Mouse (Mus musculus): ENCODE data around the gene Trmt44.
"Not testable (repeated sequence)": the region's sequence is repeated elsewhere in the genome, so short reads cannot be mapped to it uniquely, and the experiment has no call there.

Trmt44 gene

DNA sequence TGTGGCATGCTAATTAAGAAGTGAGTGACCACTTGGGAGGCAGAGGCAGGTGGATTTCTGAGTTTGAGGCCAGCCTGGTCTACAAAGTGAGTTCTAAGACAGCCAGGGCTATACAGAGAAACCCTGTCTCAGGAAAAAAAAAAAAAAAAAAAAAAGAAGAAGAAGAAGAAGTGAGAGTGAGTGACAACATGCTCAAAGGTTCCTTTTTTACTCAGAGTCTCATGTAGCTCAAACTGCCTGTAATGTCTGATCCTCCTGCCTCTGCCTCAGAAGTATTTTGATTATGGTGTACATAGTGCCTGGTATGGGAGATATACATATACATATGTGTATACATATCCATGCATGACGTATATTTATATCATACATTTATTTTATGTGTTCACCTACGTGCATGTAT is 9.4 kb upstream of the Trmt44 start:
- DNase-seq: not testable (repeated sequence)

DNA sequence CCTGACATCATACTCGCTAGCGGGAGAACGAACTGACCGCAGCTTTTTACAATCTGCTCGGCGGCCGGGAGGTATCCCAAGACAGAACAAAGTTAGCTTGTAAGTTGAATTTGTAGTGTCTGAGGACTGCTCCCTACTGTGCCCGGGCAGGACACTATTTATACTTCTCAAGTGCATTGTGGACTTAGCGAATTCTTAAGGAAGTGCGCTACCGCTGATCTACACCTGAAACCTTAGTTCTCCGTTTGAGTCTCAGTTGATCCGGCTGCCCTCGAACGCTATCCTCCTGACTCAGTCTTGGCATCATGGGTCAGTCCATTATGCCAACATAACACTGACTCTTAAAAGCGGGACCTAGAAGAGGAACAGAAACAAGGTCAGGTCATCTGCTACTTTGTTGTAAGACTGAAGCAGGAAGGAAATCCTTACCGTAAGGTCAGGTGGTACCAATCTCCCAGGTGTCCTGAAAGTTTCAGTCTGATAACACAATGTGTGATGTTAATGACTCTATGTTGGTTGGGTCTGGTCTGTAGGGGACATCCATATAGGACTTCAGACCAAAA is 8.4 kb upstream of the Trmt44 start:
- no peak for DNase-seq

DNA sequence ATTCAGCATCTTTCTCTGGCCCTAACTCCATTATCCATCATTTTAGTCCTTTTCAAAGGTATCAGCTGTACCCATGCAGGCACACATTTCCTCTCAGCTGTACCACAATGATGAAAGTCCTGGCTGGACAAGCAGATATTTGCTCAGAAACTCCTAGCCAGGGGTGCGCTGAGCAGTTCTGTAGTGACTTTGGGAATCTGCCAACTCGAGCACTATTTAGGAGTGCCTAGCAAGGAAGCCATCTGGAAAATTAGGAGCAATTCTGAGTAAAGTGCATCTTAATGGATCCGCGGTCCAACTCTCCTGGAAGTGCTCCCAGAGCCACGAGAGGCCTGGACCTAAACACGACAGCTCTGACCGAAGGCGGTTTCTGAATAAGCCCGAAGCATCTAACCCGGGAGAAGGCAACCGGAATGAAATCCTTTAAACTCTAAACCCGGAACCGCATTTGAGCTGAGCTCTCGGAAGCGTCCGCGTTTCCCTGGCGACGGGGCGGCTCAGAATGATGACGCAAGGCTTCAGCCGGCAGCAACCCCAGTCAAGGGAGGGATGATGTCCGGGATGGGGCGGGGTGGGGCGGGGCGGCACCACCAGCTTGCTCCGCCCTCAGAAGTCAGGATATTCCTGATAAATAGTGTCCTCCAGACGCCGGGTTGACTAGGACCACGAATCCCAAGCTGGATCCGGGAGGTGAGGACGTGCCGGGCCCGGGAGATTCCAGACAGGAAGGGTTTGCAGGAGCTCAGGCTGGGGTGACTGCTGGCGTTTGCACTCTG is 7.8 kb upstream of the Trmt44 start, which contains the start of gene Acox3:
TSS of gene Acox3 (plus strand) at position 596 of the 776 bp plus-strand sequence.
- peak; percentile 97 to 98 for DNase-seq

DNA sequence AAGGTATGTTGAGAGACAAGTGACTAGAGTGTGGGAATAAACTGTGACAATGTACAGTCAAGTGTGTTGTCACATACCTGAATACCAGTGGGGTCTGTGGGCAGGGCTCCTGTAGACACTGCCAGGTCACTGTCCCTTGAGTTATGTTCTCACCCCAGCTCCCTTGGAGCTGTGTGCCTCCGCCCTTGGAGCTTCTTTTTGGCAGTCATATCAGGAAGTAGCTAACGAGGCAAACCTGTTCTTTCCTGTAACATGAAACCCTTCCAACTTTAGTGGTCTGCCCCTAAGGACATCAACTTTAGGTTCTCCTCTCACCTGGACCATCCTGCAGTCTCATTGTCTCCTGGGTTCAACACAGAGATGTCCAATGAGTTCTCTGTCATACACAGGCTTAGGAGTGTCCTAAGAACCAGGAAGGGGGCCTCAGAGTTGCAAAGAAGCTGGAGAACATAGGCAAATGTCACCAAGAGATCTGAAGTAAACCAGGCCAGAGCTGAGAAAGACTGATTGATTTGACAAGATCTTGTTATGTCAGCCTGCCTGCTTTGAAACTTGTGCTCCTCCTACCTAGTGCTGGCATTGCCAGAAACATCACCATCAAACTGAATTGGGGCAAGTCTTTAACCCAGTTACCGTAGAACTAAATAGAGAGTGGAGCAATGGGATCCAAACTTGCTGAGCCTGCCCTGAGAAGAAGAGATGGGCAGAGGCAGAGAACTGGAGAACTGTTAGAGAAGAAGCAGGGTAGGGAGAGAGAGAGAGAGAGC is 5.5 kb upstream of the Trmt44 start:
- DNase-seq: no peak

DNA sequence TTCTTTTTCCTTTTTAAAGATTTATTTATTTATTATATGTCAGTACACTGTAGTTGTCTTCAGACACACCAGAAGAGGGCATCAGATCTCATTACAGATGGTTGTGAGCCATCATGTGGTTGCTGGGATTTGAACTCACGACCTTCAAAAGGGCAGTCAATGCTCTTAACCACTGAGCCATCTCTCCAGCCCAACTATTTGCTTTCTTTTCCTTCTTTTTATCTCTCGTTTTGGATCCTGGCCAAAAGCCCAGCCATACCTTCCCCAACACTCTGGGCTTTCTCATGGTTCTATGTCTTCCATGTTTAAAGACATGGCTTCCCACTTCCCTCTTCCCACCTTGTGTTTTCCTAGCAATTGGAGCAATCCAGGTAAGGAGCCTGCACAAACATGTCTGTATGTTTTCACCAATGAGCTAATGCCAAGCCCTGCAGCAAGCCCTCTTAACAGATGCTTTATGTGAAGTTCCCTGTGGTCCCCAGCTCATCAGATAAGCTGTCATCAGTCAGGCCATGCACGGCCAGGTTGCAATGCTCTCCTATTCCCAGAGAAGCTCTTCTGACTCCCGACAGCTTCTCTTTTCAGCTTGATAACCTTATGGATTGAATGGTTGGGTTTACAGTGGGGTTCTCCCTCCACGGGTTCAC is 4.5 kb upstream of the Trmt44 start:
- no peak for DNase-seq

DNA sequence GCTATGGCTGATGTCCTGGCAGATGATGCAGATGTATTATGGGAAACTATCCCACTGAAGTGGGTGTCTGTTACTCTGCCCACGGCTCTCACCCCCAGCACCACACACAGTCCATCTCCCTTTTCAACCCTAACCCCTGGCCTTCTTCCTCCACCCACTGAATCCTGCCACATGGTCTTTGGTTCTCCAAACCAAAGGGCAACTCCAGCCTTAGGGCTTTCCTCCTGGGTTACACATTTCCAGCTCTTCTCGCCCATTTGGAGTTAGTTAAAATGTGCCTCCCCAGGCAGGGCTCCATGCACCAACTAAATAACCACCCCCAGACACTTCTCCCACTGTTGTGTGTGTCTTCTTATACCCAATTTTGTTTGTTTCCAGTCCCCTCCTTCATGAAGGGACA is 3.5 kb upstream of the Trmt44 start:
- DNase-seq: peak; percentile 47 to 59

DNA sequence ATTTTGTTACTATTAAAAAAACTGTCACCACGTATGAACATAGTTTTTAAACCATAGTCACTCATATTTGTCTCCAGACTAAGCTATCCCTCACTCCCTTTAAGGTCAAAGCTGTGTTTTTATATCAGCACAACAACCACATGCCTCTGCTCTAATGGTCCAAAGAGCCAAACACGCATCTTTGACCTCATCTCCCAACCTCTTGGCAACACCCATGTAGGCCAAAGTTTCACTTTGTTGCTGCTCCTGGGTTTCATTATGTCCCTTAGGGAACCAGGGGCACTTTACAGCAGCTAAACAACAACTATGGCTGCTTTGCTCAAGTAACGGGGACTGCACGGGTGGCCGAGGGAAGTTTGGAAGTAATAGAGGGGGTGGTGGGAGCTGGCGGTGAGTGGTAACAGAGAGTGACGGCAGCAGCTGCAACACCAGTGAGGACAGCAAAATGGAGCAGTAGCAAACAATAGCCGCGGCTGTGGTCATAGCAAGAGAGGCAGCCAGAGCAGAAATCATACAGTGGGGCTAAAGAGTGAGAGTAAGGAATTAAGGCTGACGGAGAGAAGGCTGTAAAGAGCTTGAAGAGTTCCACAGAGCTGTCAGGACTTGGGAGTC is 1.6 kb upstream of the Trmt44 start:
- DNase-seq: peak in 1 of 2 experiments; percentile 63

DNA sequence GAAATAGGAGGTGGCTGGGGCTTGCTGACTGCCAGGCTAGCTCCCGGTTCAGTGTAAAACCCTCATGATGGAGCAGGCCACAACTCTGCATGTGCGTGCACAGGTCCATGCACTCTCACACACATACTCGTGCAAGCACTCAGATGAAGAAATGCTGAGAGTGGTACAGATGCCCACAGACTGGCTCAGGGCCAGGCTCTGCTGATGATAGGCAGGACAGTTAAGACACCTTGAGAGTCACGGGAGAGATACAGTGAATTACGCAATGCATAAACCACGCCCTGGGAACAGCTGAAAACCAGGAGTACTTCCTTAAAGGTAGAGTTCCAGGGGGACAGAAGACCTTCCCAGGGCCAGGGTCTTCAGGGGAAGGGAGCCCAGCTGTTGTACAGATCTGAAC is 3.3 kb downstream of the Trmt44 start:
- no peak for DNase-seq

DNA sequence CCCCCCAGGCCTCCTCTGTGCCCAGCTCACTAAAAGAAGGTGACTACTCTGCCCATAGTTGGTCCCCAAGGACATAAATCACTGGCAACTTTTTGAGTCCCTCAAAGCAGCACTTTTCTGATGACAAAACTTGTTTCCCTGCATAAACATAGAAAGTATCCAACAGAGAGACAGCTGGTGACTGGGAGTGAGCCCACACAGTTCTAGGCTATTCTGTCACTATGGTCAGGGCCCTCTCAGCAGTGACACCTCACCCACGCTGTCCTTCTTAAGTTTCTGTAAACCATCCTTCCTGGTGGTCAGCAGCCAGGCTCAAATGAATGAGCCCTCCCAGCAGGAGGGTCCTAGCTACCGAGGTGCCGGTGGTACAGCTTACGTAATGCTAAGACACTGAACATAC is 8.2 kb downstream of the Trmt44 start:
- DNase-seq: no peak

DNA sequence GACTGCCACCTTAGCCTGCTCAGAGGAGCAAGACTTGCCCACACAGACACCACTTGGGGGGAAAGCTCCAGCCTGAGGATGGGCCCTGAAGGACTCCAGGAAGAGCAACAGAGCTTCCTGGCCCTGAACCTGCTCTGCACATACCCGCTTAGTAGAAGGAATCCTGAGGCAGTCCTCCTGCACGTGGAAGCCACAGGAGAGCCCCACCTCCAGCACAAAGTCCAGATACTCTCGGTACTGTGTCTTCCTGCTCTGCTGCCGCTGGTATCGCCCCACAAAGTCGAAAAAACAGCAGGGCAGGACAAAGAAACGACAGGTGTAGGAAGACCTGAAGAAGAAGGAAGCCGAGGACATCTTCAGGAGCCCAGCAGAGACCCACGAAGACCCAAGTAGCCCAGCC is 9.7 kb downstream of the Trmt44 start:
- peak; percentile 65 to 75 for DNase-seq

DNA sequence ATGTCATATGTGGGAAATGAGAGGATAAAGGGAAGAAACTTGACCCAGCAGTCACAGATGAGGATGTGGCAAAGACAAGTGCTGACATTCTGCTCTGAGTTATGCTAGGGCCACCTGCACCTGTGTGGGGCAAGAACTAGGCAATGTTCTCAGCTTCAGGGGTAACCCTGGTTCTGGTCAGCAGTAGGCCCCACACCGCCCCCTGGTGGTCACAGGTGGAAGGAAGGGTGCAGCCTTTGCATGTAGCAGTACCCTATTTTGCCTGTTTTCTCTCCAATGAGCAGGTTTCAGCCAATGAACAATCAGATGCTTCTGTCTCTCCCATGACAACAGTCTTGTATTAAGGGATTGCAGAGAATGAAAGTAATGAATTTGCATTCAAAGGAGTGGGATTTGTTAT is 11.4 kb downstream of the Trmt44 start:
- peak in 1 of 2 experiments; percentile 79 for DNase-seq

DNA sequence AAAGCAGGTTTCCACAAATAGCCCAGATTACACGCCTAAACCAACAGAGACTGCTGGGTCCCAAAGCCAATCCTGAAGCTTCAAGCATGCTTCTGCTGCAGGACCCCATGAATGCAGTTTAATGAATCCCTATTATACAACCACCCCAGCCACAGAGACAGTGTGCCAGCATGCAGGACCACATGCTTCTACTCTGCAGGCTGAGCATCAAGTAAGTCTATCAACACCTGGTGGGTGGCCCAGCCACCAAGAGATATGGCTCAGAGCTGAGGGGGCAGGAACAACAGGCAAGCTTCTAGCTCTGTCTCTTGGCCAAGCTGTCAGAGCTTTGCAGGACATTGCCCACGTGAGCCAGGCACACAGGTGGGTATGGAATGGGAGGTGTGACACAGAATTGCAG is 12.3 kb downstream of the Trmt44 start:
- no peak for DNase-seq

DNA sequence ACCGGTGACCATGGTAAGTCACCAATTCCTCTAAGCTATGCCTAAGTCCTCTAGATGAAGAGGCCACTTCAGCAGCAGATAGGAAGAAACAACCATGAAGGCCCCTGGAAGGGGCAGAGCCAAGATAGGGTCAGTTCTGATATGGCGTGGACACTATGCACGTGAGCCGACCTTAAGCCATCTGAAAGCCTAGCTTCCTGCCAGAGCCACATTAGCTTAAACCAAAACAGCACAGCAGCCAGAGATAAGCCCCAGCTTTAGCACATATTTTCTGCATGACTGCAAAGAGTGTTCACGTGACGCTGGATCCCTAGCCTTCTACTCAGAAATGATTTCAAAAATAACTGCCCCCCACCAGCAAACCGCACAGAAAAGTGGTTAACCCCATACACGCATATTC is 15.4 kb downstream of the Trmt44 start:
- DNase-seq: no peak

DNA sequence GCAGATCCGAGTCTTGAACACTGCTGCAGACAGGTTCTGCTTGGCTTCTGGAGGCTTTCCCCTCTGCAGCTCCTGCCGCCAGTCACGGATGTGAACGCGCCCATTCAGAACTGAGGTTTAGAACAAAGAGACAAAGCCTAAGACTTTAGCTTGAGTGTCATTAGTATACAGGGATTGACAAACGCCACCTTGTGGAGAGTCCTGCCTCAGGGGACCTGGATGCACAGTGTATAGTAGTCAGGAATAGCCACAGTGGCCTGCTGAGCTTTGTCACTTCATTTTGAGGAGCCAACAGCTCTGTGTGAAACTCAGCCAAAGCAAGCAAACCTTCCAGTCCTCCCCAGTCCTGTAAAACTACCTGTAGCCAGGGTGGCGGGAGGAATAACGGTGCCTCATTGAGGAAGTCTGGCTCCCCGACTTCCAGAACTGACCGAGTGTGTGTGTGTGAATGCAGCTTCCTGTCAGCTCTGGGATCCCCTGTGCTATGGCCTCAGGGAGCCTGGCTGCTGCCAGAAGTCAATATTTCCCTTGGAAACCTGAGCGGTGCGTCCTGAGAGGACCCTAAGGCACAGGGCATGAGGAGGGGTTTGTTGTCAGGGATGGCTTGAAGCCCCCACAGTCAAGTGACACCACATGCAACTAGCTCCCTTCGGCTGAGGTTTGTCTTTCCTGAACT is 16.8 kb downstream of the Trmt44 start:
- DNase-seq: no peak

DNA sequence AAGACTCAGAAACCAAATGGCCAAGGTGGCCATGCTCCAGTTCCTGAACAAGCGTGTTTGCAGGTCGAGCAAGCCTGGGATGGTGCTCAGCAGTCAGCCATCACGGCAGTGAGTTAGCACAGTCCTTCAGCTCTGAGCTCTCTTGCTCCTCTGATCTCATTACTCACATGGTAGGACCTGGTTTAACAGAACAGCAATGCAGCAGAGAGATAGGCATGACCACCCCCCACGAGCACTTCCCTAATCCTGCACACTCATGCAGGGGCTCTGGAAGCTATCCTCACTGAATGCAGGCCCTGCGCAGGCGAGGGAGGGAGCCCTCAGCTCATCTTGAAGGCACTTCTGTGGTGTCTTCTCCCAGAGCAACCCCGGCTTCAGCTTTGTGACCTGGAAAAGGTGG is 18.5 kb downstream of the Trmt44 start:
- DNase-seq: no peak

DNA sequence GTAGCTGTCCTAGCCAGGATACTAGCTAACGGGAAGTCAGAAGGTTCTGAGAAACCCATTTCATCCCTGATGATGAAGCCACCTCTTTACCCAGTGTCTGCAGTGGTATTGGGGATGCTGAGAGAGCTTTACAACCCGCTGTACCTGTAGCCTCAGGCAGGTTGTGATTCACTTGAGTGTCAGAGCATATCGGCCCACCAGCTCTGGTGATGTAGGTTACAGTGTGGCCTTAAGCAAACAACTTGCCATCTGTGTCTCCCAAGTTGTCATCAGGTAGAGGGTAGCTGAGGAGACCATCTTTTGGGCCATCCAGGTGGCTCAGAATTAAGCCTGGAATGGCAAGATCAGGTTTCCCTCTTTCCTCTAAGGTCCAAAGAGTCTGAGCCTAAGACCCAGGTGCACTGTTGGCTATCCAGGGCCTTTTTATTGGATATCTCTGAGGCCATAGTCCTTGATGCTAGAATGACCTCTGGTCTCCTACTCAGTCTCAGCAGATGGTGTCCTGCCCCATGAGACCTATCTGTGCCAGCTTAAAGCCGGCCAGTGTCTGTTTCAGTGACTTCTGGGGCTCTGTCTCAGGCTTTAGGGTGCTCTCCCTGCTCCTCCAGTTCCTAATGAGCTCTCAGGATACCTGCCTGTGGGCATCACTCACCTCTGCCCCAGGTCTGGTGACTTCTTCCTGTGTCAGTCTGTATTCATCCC is 21.9 kb downstream of the Trmt44 start:
- no peak for DNase-seq

DNA sequence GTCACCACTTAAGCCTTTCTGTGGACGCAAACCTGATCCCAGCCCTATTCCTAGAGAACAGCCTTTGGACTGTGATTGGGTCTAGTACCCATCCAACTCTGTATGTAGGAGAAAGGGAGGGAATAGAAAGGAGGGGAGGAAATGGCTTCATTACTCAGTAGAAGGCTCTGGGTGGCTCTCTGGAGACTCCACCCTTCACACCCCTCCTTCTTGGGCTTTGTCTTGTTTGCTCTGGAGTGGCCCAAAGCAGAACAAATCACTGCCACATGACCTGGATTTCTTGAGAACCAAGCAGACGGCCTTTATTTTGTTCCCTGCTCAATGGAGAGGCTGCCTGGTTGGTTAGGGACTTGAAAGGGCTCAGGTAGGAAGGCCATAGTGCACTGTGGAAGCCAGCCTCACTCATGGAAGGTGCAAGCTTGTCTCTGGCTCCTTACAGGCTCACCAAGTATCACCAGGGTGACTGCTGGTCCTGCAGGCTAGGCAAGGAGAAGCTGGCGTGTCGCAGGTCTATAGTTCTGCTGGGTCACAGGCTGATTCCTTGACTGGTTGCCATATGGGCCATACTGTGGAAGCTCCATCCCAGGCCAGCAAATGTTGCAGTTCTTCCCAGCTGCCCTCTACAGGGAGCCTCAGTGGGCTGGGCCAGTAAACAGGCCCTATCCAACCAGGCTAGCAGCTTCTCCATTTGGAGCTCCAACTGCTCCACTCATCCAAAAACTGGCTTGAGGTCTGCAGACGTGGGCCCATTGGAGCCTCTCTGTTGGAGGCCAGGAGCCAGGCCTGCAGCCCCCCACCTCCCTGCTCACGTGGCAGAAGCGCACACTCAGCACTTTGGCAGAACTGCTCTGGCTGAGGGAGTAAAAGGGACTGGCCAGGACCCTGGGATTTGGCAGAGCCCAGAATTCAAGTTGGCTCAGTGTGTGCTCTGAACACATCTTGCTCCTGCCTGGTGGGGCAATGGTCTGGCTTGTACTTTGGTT is 22.7 kb downstream of the Trmt44 start:
- DNase-seq: no peak

DNA sequence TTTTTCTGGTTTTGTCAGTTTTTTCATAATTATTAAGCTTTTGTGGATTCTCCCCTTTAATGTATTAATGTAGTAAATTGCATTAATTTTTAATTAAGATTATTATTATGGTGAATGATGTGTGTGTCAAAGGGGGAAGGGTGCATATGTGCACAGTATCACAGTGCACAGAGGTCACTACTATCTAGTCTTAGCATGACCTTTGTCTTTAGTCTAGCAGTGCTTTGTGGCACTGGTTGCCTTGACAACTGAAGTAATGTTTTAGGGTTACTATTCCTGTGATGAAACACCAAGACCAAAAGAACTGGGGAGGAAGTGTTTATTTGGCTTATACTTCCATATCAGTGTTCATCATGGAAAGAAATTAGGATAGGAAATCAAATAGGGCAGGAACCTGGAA is 28.7 kb downstream of the Trmt44 start:
- no peak for DNase-seq

DNA sequence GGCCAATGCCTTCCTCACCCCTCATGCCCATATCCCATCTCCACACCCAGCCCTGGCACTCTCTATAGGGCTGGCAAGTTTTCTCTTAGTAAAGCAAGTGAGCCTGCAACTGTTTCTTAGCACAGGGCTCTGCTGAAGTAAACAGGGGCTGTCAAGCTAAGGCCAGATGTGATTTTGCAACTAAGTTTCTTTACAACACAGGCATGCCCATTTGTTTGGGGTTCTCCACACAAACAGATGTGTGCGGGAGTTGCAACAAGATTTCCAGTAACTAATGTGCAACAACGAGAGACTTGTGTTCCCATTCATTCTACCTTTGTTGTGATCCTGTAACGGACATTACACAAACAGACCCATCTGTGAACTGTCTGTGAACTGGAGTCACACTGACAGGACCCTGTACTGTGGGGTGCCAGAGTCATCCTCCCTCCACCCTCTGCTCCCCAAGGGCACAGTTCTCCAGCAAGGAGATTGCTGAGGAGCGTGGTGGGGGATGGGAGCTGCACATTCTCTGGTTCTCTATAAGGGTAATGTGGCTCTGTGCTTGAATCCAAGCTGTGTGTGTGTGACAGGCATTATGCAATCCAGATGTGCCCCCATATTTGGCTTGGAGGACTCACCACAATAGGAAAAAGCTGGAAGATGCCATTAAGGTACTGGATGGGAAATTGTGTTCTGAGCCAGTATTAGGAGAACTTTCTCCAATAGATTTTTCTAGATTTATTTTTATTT is 33.6 kb downstream of the Trmt44 start:
- no peak for DNase-seq

DNA sequence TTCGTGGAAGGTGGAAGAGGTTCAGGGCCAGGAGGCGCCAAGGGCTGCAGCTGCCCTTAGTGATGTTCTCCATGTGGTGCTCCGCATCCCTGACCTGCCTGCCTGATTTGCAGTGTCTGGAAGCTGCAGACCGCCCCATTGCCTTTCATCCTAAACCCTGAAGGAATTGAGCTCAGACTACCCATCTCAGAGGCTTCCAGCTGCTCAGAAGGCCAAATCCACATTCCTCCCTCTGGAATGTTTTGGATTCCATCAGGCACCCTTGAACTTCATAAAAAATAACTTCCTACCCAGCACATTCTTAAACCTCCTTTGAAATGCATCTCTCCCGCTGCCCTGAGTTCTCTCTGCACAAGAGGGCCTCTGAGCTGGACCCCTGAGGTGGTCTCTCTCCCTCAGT is 34.3 kb downstream of the Trmt44 start:
- DNase-seq: no peak
